Mouse (Mus musculus): ENCODE results near the gene Nbea.

Gene Nbea

GRCm38 (mm10) chr3:55828481-55829256 lies 354.8 kb downstream of the Nbea start:
- no peak for DNase-seq (ENCODE audit: extremely low spot score)

- no peak for DNase-seq (ENCODE audit: extremely low spot score)
Measured at GRCm38 (mm10) chr3:55824864-55825263, 358.6 kb downstream of the Nbea start.

- DNase-seq (ENCODE audit: extremely low spot score): no peak
Measured at GRCm38 (mm10) chr3:55819598-55819997, 363.9 kb downstream of the Nbea start.

- DNase-seq (ENCODE audit: extremely low spot score): no peak
Measured at GRCm38 (mm10) chr3:55818082-55818481, 365.4 kb downstream of the Nbea start.

GRCm38 (mm10) chr3:55816638-55817375 lies 366.7 kb downstream of the Nbea start:
- DNase-seq (ENCODE audit: extremely low spot score): no peak

GRCm38 (mm10) chr3:55816096-55816495 lies 367.4 kb downstream of the Nbea start:
- DNase-seq (ENCODE audit: extremely low spot score): no peak

GRCm38 (mm10) chr3:55814993-55815625 lies 368.4 kb downstream of the Nbea start:
- DNase-seq (ENCODE audit: extremely low spot score): no peak

GRCm38 (mm10) chr3:55794768-55795167 lies 388.7 kb downstream of the Nbea start:
- no peak for DNase-seq (ENCODE audit: extremely low spot score)

- DNase-seq (ENCODE audit: extremely low spot score): no peak
Measured at GRCm38 (mm10) chr3:55793842-55794575, 389.5 kb downstream of the Nbea start.

- no peak for DNase-seq (ENCODE audit: extremely low spot score)
Measured at GRCm38 (mm10) chr3:55792251-55792650, 391.2 kb downstream of the Nbea start.

- DNase-seq (ENCODE audit: extremely low spot score): no peak
Measured at GRCm38 (mm10) chr3:55790609-55791008, 392.9 kb downstream of the Nbea start.

- no peak for DNase-seq (ENCODE audit: extremely low spot score)
Measured at GRCm38 (mm10) chr3:55789856-55790255, 393.6 kb downstream of the Nbea start.

GRCm38 (mm10) chr3:55788621-55789201 lies 394.8 kb downstream of the Nbea start:
- peak; percentile 14 for DNase-seq (ENCODE audit: extremely low spot score)

GRCm38 (mm10) chr3:55788214-55788586 lies 395.3 kb downstream of the Nbea start:
- no peak for DNase-seq (ENCODE audit: extremely low spot score)

GRCm38 (mm10) chr3:55787487-55788213 lies 395.9 kb downstream of the Nbea start:
- peak; percentile 80 for DNase-seq (ENCODE audit: extremely low spot score)

GRCm38 (mm10) chr3:55786835-55787486 lies 396.5 kb downstream of the Nbea start:
- peak; percentile 40 for DNase-seq (ENCODE audit: extremely low spot score)

- DNase-seq (ENCODE audit: extremely low spot score): no peak
Measured at GRCm38 (mm10) chr3:55785981-55786725, 397.3 kb downstream of the Nbea start.

GRCm38 (mm10) chr3:55785266-55785980 lies 398.1 kb downstream of the Nbea start:
- DNase-seq (ENCODE audit: extremely low spot score): no peak

GRCm38 (mm10) chr3:55784101-55784500 lies 399.4 kb downstream of the Nbea start:
- peak; percentile 63 for DNase-seq (ENCODE audit: extremely low spot score)
